Mouse (Mus musculus): ENCODE data around the gene Socs7.

Socs7 gene

GRCm38 (mm10) chr11:97383017-97383416, 20.7 kb downstream of the Socs7 start:
- in situ Hi-C loops (cut with MboI; ENCODE audit: unreplicated experiment in 2 of 2): no loop called here

DNA sequence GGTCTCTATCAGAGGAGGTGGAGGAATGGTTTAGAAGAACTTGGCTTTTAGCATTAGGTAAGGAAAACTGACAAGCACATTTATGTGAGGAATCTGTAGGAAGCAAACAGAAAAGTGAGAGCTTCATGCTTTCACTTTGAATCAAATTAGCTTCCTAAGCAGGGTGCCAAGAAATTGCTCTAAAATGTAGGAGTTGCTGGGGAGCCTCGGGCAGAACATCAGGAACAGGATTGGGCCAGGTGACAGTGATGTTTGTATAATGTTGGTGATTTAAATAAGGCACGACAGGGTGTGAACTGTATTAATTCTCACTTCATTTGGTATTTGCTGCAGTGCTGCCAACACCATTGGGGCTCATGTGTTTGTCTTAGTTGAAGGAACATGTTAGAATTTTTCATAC, 21.4 kb downstream of the Socs7 start:
- in situ Hi-C loops (cut with MboI; ENCODE audit: unreplicated experiment in 2 of 2): no loop called here

GRCm38 (mm10) chr11:97387811-97388210, 25.5 kb downstream of the Socs7 start:
- in situ Hi-C loops (cut with MboI; ENCODE audit: unreplicated experiment in 2 of 2): no loop called here

- in situ Hi-C loops (cut with MboI; ENCODE audit: unreplicated experiment in 2 of 2): no loop called here
These were observed 26.8 kb downstream of the Socs7 start for GRCm38 (mm10) chr11:97389127-97389526.

GRCm38 (mm10) chr11:97393658-97394057, 31.3 kb downstream of the Socs7 start:
- in situ Hi-C loops (cut with MboI; ENCODE audit: unreplicated experiment in 2 of 2): no loop called here

DNA sequence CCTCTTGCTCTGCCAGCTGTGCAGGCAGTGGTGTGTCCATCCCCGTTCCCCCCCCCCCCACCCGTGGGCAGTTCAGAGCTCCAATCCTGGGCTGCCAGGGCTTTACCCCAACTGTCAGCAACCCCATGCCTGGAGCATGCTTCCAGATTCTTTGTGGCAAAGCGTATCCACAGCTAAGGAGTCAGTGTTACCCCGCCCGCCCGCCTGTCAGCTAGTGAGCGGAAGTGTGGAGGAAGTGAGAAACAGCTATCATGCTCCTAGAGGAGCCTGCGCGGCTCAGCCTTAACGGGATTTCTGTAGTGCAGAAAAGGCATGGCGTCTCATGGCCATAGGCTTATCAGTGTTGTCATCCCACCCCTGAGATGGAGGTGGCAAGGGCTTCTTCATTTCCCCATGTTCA, 31.8 kb downstream of the Socs7 start:
- in situ Hi-C loops (cut with MboI; ENCODE audit: unreplicated experiment in 2 of 2): no loop called here

DNA sequence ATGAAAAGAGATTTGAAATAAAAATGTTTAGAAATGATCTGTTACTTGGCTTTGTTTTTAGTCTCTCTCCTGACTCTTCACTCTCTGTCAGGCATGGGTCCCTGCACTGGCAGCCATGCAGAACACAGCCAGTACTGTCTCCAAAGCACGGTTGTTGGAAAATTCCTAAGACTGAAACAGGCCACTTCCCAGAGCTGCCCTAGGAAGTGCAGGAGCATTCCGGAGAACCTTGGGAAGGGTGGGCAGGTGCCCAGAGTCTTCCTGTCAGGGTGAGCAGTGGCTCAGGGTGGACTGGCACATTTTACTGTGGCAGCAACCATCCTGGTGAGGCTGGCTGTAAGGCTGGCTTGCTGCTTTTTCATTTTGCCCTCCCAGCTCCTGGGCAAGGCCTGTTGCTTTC, 36.2 kb downstream of the Socs7 start:
- in situ Hi-C loops (cut with MboI; ENCODE audit: unreplicated experiment in 2 of 2): loop anchor here in 1 of 2 experiments (5.0 kb wide), 1 partner anchor 41 kb away; no protein-coding TSS in a partner anchor

GRCm38 (mm10) chr11:97399958-97400710, 37.8 kb downstream of the Socs7 start:
- in situ Hi-C loops (cut with MboI; ENCODE audit: unreplicated experiment in 2 of 2): loop anchor here (5.0 kb wide), 1 partner anchor 43 kb away; no protein-coding TSS in a partner anchor

- in situ Hi-C loops (cut with MboI; ENCODE audit: unreplicated experiment in 2 of 2): loop anchor here in 1 of 2 experiments (5.0 kb wide), 1 partner anchor 44 kb away; no protein-coding TSS in a partner anchor
These were observed 38.7 kb downstream of the Socs7 start for GRCm38 (mm10) chr11:97401082-97401481.

DNA sequence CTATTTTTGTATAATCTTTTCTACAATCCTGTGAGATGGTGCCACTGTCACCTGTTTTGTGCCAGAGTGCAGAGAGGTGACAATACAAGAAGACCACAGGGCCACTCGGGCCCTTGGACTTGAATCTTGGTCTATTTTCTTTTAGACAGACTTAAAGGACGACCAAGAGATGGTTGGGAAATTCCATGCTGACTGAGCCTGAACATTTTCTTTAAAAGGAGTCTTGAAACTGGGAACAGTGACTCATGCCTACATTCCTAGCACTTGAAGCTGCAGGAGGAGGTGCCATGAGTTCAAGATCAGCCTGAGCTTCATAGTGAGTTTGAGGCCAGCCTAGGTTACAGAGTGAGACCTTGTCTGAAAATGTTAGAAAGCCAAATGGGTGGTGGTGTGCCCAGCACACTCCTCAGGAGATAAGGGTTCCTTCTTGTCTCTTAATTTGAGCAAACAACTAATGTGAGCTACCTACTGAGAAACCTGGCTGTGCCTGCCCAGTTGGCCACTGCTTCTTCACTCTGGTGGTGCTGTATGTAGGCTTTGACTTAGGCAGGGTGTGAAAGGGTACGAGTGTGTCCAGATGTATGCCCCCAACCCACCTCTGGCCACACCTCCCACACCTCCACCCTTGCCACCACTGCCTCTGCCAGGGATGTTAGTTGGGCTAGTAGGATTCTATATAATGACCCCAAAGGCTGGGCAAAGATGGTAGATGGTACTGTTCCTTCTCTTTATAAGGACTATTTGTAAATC, 39.5 kb downstream of the Socs7 start:
- in situ Hi-C loops (cut with MboI; ENCODE audit: unreplicated experiment in 2 of 2): loop anchor here in 1 of 2 experiments (5.0 kb wide), 1 partner anchor 45 kb away; no protein-coding TSS in a partner anchor

GRCm38 (mm10) chr11:97402746-97403145, 40.4 kb downstream of the Socs7 start:
- in situ Hi-C loops (cut with MboI; ENCODE audit: unreplicated experiment in 2 of 2): loop anchor here in 1 of 2 experiments (5.0 kb wide), 1 partner anchor 45 kb away; no protein-coding TSS in a partner anchor

DNA sequence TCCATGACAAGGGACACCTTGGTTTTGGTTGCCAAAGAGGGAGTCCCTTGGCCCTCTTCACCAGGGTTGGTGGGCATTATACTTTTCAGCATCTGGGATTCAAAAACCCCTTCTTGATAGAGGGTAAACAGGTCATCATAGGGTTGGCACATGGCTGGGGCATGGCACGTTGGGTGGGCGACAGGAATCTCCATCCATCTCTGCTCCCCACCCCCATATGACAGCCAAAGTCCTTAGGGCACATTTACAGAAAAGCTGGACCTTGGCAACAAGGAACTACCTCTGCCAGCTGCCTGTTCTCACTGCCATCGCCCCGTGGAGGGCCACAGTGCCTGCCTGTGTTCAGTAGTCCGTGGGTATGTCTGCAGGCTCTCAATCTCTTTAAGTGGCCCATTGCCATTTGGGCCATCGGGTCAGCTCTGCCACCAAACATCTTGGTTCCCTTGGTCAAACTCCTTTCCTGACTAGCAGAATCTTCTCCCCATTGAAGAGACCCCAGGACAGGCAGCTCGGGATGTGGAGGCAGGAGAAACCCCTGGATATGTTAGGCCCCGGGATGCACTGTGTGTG, 41.3 kb downstream of the Socs7 start:
- in situ Hi-C loops (cut with MboI; ENCODE audit: unreplicated experiment in 2 of 2): loop anchor here in 1 of 2 experiments (5.0 kb wide), 1 partner anchor 46 kb away; no protein-coding TSS in a partner anchor

- in situ Hi-C loops (cut with MboI; ENCODE audit: unreplicated experiment in 2 of 2): loop anchor here in 1 of 2 experiments (5.0 kb wide), 1 partner anchor 47 kb away; no protein-coding TSS in a partner anchor
These were observed 41.9 kb downstream of the Socs7 start for GRCm38 (mm10) chr11:97404184-97404760.

GRCm38 (mm10) chr11:97404761-97405190, 42.4 kb downstream of the Socs7 start:
- in situ Hi-C loops (cut with MboI; ENCODE audit: unreplicated experiment in 2 of 2): loop anchor here in 1 of 2 experiments (5.0 kb wide), 2 partner anchors 47 to 68 kb away; no protein-coding TSS in a partner anchor

DNA sequence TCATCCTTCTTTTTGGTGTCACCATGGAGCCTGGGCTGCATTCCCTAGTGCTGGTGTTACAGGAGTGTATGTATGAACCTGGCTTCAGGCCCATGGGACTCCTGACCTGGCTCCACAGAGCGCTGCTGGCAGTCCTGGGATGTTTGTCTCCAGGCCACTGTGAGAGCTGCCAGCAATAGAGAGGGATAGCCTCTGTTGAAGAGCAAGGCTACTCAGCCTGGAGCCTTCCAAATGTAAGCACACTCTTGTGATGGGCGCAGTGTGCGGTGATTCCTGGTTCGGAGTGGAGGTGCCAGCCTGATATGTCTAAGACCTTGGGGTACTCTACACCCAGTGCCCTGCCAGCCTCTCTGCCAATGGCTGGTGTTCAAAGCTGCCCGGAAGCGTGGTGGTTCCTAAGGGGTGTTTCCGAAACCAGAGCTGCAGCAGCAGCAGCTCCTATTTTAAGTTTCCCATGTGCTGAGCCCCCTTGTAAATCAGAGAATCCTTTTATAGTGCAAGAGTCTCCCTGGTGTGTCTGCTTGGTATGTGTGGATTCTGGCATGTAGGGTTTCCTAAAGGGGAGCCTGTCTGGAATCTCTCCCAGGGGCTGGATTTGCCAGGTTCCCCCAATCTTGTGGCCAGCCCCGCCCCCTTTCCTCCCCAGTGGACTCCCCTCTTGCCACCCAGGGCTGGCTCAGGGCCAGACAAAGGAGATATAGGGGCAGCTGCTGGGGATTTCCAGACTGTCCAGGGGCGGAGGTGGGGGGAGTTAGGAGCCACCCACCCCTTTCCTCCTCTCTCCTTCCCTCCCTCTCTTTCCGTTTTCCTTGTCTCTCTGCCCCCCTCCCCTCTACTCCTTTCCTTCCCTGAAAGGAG, 44.0 kb downstream of the Socs7 start:
- in situ Hi-C loops (cut with MboI; ENCODE audit: unreplicated experiment in 2 of 2): loop anchor here in 1 of 2 experiments (5.0 kb wide), 1 partner anchor 66 kb away; no protein-coding TSS in a partner anchor

DNA sequence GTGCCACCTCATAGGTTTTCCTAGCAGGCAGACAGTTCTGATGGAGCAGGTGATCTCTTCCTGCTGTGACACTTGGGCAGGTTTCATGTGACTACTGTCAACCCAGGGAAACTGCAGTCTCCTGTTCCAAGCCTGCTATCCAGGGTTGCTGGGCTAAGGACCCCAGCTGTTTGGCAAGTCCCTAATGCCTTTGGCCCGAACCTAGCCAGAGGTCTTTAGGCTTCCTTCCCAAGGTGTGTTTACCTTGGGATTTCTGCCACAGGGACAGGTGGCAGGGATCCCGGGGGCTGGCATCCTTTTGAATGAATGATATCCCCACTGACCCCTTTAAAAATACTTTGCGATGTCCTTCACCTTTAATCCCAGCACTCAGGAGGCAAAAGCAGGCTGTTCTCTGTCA, 45.1 kb downstream of the Socs7 start:
- in situ Hi-C loops (cut with MboI; ENCODE audit: unreplicated experiment in 2 of 2): loop anchor here in 1 of 2 experiments (5.0 kb wide), 1 partner anchor 65 kb away; no protein-coding TSS in a partner anchor

GRCm38 (mm10) chr11:97408171-97408570, 45.8 kb downstream of the Socs7 start:
- in situ Hi-C loops (cut with MboI; ENCODE audit: unreplicated experiment in 2 of 2): loop anchor here in 1 of 2 experiments (5.0 kb wide), 1 partner anchor 64 kb away; no protein-coding TSS in a partner anchor

GRCm38 (mm10) chr11:97410958-97411357, 48.6 kb downstream of the Socs7 start:
- in situ Hi-C loops (cut with MboI; ENCODE audit: unreplicated experiment in 2 of 2): loop anchor here in 1 of 2 experiments (5.0 kb wide), 1 partner anchor 61 kb away; no protein-coding TSS in a partner anchor

DNA sequence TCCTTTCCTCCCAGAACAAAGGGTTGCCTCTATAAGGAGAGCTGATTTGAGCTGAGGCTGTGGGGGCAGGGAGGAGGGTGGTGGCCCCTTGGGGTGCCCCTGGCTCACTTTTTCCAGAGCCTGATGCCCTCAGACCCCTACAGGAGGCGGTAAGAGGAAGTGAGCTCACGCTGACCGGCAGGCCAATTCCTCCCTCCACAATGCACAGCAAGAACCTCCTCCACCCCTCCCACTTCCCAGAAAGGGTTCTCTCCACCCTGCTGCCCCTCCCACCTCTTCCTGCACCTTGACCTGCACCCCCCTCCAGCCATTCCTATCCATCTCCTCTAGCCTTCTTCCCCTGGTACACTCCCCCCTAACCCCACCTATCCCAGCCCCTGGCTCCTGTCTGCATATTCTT, 49.8 kb downstream of the Socs7 start:
- in situ Hi-C loops (cut with MboI; ENCODE audit: unreplicated experiment in 2 of 2): loop anchor here in 1 of 2 experiments (5.0 kb wide), 1 partner anchor 60 kb away; no protein-coding TSS in a partner anchor

Measured in v-Abl transformed pro-B cells (cell line).